ENCODE assay signal across 9 mouse cellular contexts in genomic region chr4:95008175-95009057, GRCm38 (mm10). TPM values are rescaled to one million over a fixed set of nuclear protein-coding genes. Genes with fewer than 3 reads are reported as not detected.
DNase-seq lines count a peak whose midpoint lies in the region; ATAC-seq and TF ChIP-seq lines count a peak whose summit lies in the region.
"Had no signal": no experiment of that assay in that cellular context is flagged by ENCODE, and none has a peak within 500 bp of the region (broad histone marks: within the 10 kb centered on the region; RNA-seq: fewer than 3 reads in every experiment).

No protein-coding gene starts in this region.

- peak; percentile 25 for DNase-seq in G1E (ENCODE audit: low spot score)
- DNase-seq in c-Kit-positive CD71-positive TER-119-positive erythroid progenitor cells, embryonic 14.5 days (ENCODE audit: low spot score): peak; percentile 35
- peak; percentile 63 for DNase-seq in layer of hippocampus, adult 9-11 months
- peak; percentile 75 for DNase-seq in lung, postnatal 25 days (ENCODE audit: low spot score)
- peak; percentile 88 for DNase-seq in retina, embryonic 14.5 days (ENCODE audit: low spot score)
- peak; percentile 41 to 64 for DNase-seq in urinary bladder, adult 18-20 months (ENCODE audit: low spot score in 2 of 2)

- no peak overlapping the region; the same call in 1 of the 2 replicates for H3K4me2 ChIP-seq in forebrain, embryonic 15.5 days (replicated peaks)
- no peak overlapping the region for H3K4me2 ChIP-seq in hindbrain, embryonic 13.5 days
- H3K4me2 ChIP-seq: liver, embryonic 15.5 days had no signal

- WGBS in forebrain, embryonic 15.5 days: 45% methylated on average over 13 of the region's 13 CpGs
- WGBS in hindbrain, embryonic 13.5 days: 47% methylated on average over 13 of the region's 13 CpGs

- H3K27ac ChIP-seq in forebrain, embryonic 15.5 days (replicated peaks): no peak overlapping the region
- H3K27ac ChIP-seq in hindbrain, embryonic 13.5 days: no peak overlapping the region
- H3K27ac ChIP-seq: liver, embryonic 15.5 days had no signal

- no peak overlapping the region for H3K9ac ChIP-seq in forebrain, embryonic 15.5 days (replicated peaks)
- no peak overlapping the region for H3K9ac ChIP-seq in hindbrain, embryonic 13.5 days
- H3K9ac ChIP-seq: liver, embryonic 15.5 days had no signal

- H3K4me3 ChIP-seq in G1E (ENCODE audit: low read depth, low read length): no peak overlapping the region
- H3K4me3 ChIP-seq in forebrain, embryonic 15.5 days: no peak overlapping the region
- H3K4me3 ChIP-seq in hindbrain, embryonic 13.5 days: no peak overlapping the region
- H3K4me3 ChIP-seq: liver, embryonic 15.5 days had no signal

- no peaks in the 10 kb centered on the region for H3K36me3 ChIP-seq in G1E (replicated peaks)
- no peaks in the 10 kb centered on the region for H3K36me3 ChIP-seq in forebrain, embryonic 15.5 days
- H3K36me3 ChIP-seq in hindbrain, embryonic 13.5 days: no peaks in the 10 kb centered on the region
- H3K36me3 ChIP-seq: liver, embryonic 15.5 days had no signal

- ATAC-seq in G1E (ENCODE audit: extremely low read depth, insufficient number of reproducible peaks, low FRiP score, poor library complexity, severe bottlenecking): peak; percentile 34; the same call in 1 of the 2 replicates
- peak; percentile 91 for ATAC-seq in forebrain, embryonic 15.5 days (replicated peaks)
- peak; percentile 82 for ATAC-seq in hindbrain, embryonic 13.5 days (ENCODE audit: low FRiP score)

- H3K27me3 ChIP-seq in G1E (ENCODE audit: insufficient read depth, low read length): peaks cover 3% of the 10 kb centered on the region; the same call in 1 of the 2 replicates
- no peaks in the 10 kb centered on the region for H3K27me3 ChIP-seq in forebrain, embryonic 15.5 days
- 0 out of 2 replicates have a peak, but pooled peaks cover 2% of the 10 kb centered on the region for H3K27me3 ChIP-seq in hindbrain, embryonic 13.5 days
- H3K27me3 ChIP-seq: liver, embryonic 15.5 days had no signal

- TF ChIP-seq CTCF in G1E (IDR thresholded peaks at IDR 0.05; ENCODE audit: low read depth, low read length): peak; percentile 72

- H3K9me3 ChIP-seq in G1E (replicated peaks): no peaks in the 10 kb centered on the region
- H3K9me3 ChIP-seq in forebrain, embryonic 15.5 days: no peaks in the 10 kb centered on the region
- H3K9me3 ChIP-seq in hindbrain, embryonic 13.5 days: no peaks in the 10 kb centered on the region
- H3K9me3 ChIP-seq: liver, embryonic 15.5 days had no signal

- H3K4me1 ChIP-seq in G1E (ENCODE audit: insufficient read depth, low read depth, low read length): no peaks in the 10 kb centered on the region
- H3K4me1 ChIP-seq in forebrain, embryonic 15.5 days: peaks cover 7% of the 10 kb centered on the region; the same call in 1 of the 2 replicates
- H3K4me1 ChIP-seq in hindbrain, embryonic 13.5 days (replicated peaks): no peaks in the 10 kb centered on the region
- H3K4me1 ChIP-seq: liver, embryonic 15.5 days had no signal

RNA-seq across cellular contexts. Expression of gene Mysm1, which starts 29.5 kb away (rescaled TPM):
- total RNA-seq in G1E (2014; fragmentation: Nextera tagmentation) (70.9 and 84.1 TPM in 2 replicates), G1E (2017) (47.0 and 61.3 TPM in 2 replicates)
- 1.0 and 4.2 TPM in 2 replicates for polyA plus RNA-seq in G1E (2012)
- 27.4 and 30.4 TPM in 2 replicates for polyA plus RNA-seq in forebrain, embryonic 15.5 days (2015; fragmentation: Nextera tagmentation; extraction: Ambion mirVana)
- 32.2 and 35.9 TPM in 2 replicates for polyA plus RNA-seq in hindbrain, embryonic 13.5 days (2015; fragmentation: Nextera tagmentation; extraction: Ambion mirVana)

RNA-seq across cellular contexts. Expression of gene Jun, which starts 43.6 kb away (rescaled TPM):
- 1.1 and 1.7 TPM in 2 replicates for total RNA-seq in G1E (2014; fragmentation: Nextera tagmentation)
- total RNA-seq in G1E (2017): 2.3 and 2.9 TPM in 2 replicates
- 2.2 and 2.3 TPM in 2 replicates for polyA plus RNA-seq in G1E (2012)
- polyA plus RNA-seq in forebrain, embryonic 15.5 days (2015; fragmentation: Nextera tagmentation; extraction: Ambion mirVana): 80.2 and 85.5 TPM in 2 replicates
- 55.6 and 56.7 TPM in 2 replicates for polyA plus RNA-seq in hindbrain, embryonic 13.5 days (2015; fragmentation: Nextera tagmentation; extraction: Ambion mirVana)

Comparison
In these comparisons a context has a peak if more than half of its experiments do, and no peak if none do; other contexts are left out.
1. ATAC-seq: peak in every context shown above with its lines; median percentile 91 in forebrain, embryonic 15.5 days; 82 in hindbrain, embryonic 13.5 days; 34 in G1E.
2. DNase-seq: peak in every context shown above with its lines; median percentile 88 in retina, embryonic 14.5 days; 75 in lung, postnatal 25 days; 63 in layer of hippocampus, adult 9-11 months; 52 in urinary bladder, adult 18-20 months; 35 in c-Kit-positive CD71-positive TER-119-positive erythroid progenitor cells, embryonic 14.5 days; 25 in G1E.
3. RNA of gene Jun, which starts 43.6 kb away (polyA plus RNA-seq): 80.2 to 85.5 TPM in forebrain, embryonic 15.5 days and 55.6 to 56.7 TPM in hindbrain, embryonic 13.5 days; 2.2 to 2.3 TPM in G1E; every median in the first group is over 10 times any median in the second.